Mouse (Mus musculus) heart, embryonic 13.5 days (tissue): ENCODE measurements around the gene Fbxw24. TPM values are rescaled to one million over a fixed set of nuclear protein-coding genes. Genes with fewer than 3 reads are reported as not detected.

Experiments used
- polyA plus RNA-seq: library from polyadenylated mRNA; unstranded; fragments of >200 nt; fragmentation: Nextera tagmentation; extraction: Ambion mirVana; gene quantifications from 2 replicates; pipeline ENCODE4 v1.2.1, GENCODE M21; 2015

The Fbxw24 gene
- polyA plus RNA-seq, 1 experiment from 2014 or later: not detected

Other genes with a start within 250 kb of the Fbxw24 start
- gene Fbxw22, start 221.8 kb downstream of the Fbxw24 start, polyA plus RNA-seq: not detected in 2 replicates
- gene Fbxw16, start 176.9 kb downstream of the Fbxw24 start, polyA plus RNA-seq: not detected in 2 replicates
- gene Fbxw19, start 130.2 kb downstream of the Fbxw24 start, polyA plus RNA-seq: not detected in 2 replicates
- not detected in 2 replicates for gene Fbxw15, start 57.8 kb downstream of the Fbxw24 start, polyA plus RNA-seq
- not detected in 2 replicates for gene Fbxw25, start 38.6 kb upstream of the Fbxw24 start, polyA plus RNA-seq
- not detected in 2 replicates for gene Fbxw18, start 76.6 kb upstream of the Fbxw24 start, polyA plus RNA-seq
- gene Fbxw26, start 120.0 kb upstream of the Fbxw24 start, polyA plus RNA-seq: not detected in 2 replicates
- not detected in 2 replicates for gene Fbxw27, start 164.6 kb upstream of the Fbxw24 start, polyA plus RNA-seq
- gene Spink8, start 186.2 kb upstream of the Fbxw24 start, polyA plus RNA-seq: not detected in 2 replicates
- 59.9 and 61.4 TPM in 2 replicates for gene Nme6, start 206.7 kb upstream of the Fbxw24 start, polyA plus RNA-seq
- gene Camp, start 223.6 kb upstream of the Fbxw24 start, polyA plus RNA-seq: 0.74 and 1.5 TPM in 2 replicates
- 17.8 and 19.5 TPM in 2 replicates for gene Cdc25a, start 249.5 kb upstream of the Fbxw24 start, polyA plus RNA-seq